Mouse (Mus musculus): ENCODE results near the gene Gsc. TPM values are rescaled to one million over a fixed set of nuclear protein-coding genes. Genes with fewer than 3 reads are reported as not detected.

Gene Gsc
- total and polyA plus RNA-seq, 2 experiments from 2014 or later, result not detected

DNA sequence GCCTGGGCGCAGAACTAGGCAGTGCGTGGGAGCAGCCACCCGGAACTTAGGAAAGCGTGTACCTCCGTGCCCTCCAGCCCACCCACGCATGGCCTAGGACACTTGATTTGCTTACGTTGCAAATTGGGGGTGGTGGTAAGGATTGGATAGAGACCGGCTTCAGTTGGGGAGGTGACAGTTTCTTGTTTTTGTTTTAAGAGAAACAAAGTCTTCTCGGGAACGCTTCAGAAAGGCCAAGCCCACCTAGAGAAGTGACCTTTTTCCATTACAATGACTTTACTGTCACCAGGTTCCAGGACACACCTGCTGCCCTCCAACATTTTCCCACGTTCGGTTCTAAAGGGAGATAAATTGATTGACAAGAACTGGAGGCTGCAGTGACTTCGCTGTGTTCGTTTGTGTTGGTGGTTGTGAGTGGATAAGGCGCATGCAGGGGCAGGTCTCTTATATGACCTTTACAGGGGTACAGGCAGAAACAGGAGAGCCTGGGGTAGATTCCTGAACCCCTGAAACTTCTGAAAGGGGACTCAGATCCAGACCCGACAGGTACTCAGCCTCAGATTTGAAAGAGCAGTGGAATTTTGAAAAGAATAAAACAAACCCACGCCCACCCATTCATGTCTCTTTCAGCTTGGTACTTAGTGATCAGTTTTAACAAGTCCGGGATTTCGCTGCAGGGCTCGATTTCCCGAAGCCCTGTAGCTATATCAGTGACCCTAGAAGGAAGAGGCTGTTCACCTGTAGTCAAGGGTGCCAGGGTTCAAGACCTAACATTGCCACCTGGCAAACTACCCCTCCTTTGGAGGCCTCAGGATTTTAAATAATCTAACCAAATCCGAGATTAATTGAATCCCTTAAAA lies 2.0 kb upstream of the Gsc start:
- H3K9me3 ChIP-seq (replicated peaks; ENCODE audit: control insufficient read depth, low read length), result no peaks in the 10 kb centered on the region
- WGBS, result 7% methylated on average over 22 of the region's 22 CpGs
- no peak overlapping the region for H3K4me3 ChIP-seq (ENCODE audit: low read depth, low read length)
- no peak overlapping the region for H3K9ac ChIP-seq (replicated peaks; ENCODE audit: low read depth, low read length)
- 0 out of 2 replicates have a peak overlapping the region, but pooled peaks have one; percentile 6 for H3K4me2 ChIP-seq (ENCODE audit: low read depth, low read length)
- H3K36me3 ChIP-seq (replicated peaks; ENCODE audit: control insufficient read depth, insufficient read depth, low read length), result no peaks in the 10 kb centered on the region
- peaks cover 96% of the 10 kb centered on the region for H3K27me3 ChIP-seq (ENCODE audit: control insufficient read depth, insufficient read depth, low read length)
- TF ChIP-seq EP300 (IDR thresholded peaks at IDR 0.05; ENCODE audit: low read depth) (no peak), CTCF (IDR thresholded peaks at IDR 0.05; ENCODE audit: low read depth) (no peak)
- no peak for ATAC-seq (ENCODE audit: insufficient read depth, low read depth)
- 0 out of 2 replicates have a peak, but pooled peaks cover 9% of the 10 kb centered on the region for H3K4me1 ChIP-seq (ENCODE audit: control insufficient read depth, insufficient read depth)
- DNase-seq (ENCODE audit: low spot score), result no peak
- no peak overlapping the region for H3K27ac ChIP-seq (ENCODE audit: low read depth)

GRCm38 (mm10) chr12:104474191-104474871 lies 1.2 kb upstream of the Gsc start:
- ATAC-seq (ENCODE audit: insufficient read depth, low read depth) (no peak; the same call in 1 of the 2 replicates), DNase-seq (ENCODE audit: low spot score) (no peak)
- peak overlapping the region; percentile 3; the same call in 1 of the 2 replicates for H3K4me3 ChIP-seq (ENCODE audit: low read depth, low read length)
- H3K36me3 ChIP-seq (replicated peaks; ENCODE audit: control insufficient read depth, insufficient read depth, low read length), result no peaks in the 10 kb centered on the region
- H3K9ac ChIP-seq (replicated peaks; ENCODE audit: low read depth, low read length), result no peak overlapping the region
- H3K27me3 ChIP-seq (ENCODE audit: control insufficient read depth, insufficient read depth, low read length), result peaks cover 96% of the 10 kb centered on the region
- H3K27ac ChIP-seq (ENCODE audit: low read depth), result no peak overlapping the region
- H3K4me2 ChIP-seq (ENCODE audit: low read depth, low read length), result 0 out of 2 replicates have a peak overlapping the region, but pooled peaks have one; percentile 6
- WGBS, result 2% methylated on average over 42 of the region's 42 CpGs
- no peaks in the 10 kb centered on the region for H3K9me3 ChIP-seq (replicated peaks; ENCODE audit: control insufficient read depth, low read length)
- TF ChIP-seq CTCF (IDR thresholded peaks at IDR 0.05; ENCODE audit: low read depth), result no peak
- no peak for TF ChIP-seq EP300 (IDR thresholded peaks at IDR 0.05; ENCODE audit: low read depth)
- 0 out of 2 replicates have a peak, but pooled peaks cover 9% of the 10 kb centered on the region for H3K4me1 ChIP-seq (ENCODE audit: control insufficient read depth, insufficient read depth)

DNA sequence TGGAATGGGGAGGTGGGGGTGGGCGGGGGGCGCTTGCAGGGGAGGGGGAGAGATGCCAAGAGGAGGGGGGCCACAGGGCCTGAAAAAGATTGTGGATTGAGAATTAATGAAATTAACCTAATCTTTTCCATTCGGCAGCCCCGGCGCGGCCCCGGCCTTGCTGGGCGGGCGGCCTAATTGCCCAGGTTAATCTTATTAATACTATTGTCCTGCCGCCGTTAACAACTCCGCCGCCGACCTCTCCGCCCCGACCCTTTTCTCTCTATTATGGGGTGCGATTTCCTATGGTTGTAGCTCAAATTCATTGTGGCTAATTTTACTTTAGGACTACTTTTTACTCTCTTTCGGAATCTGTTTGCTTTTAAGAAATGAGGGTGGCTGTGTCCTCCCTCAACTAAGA lies 362 bp upstream of the Gsc start:
- peak overlapping the region; percentile 79 for H3K4me2 ChIP-seq (ENCODE audit: low read depth, low read length)
- TF ChIP-seq EP300 (IDR thresholded peaks at IDR 0.05; ENCODE audit: low read depth) (no peak), CTCF (IDR thresholded peaks at IDR 0.05; ENCODE audit: low read depth) (no peak)
- peaks cover 14% of the 10 kb centered on the region; the same call in 1 of the 2 replicates for H3K4me1 ChIP-seq (ENCODE audit: control insufficient read depth, insufficient read depth)
- no peak overlapping the region for H3K27ac ChIP-seq (ENCODE audit: low read depth)
- no peak overlapping the region for H3K9ac ChIP-seq (replicated peaks; ENCODE audit: low read depth, low read length)
- DNase-seq (ENCODE audit: low spot score), result no peak
- WGBS, result 4% methylated on average over 16 of the region's 18 CpGs
- no peaks in the 10 kb centered on the region for H3K36me3 ChIP-seq (replicated peaks; ENCODE audit: control insufficient read depth, insufficient read depth, low read length)
- H3K9me3 ChIP-seq (replicated peaks; ENCODE audit: control insufficient read depth, low read length), result no peaks in the 10 kb centered on the region
- no peak for ATAC-seq (ENCODE audit: insufficient read depth, low read depth)
- peak overlapping the region; percentile 55 for H3K4me3 ChIP-seq (ENCODE audit: low read depth, low read length)
- H3K27me3 ChIP-seq (ENCODE audit: control insufficient read depth, insufficient read depth, low read length), result peaks cover 94% of the 10 kb centered on the region

GRCm38 (mm10) chr12:104472218-104472525 lies 958 bp downstream of the Gsc start:
- Histone ChIP-seq H3K27ac (ENCODE audit: low read depth) (no peak overlapping the region), H3K27me3 (ENCODE audit: control insufficient read depth, insufficient read depth, low read length) (peaks cover 82% of the 10 kb centered on the region), H3K9me3 (replicated peaks; ENCODE audit: control insufficient read depth, low read length) (no peaks in the 10 kb centered on the region), H3K4me3 (ENCODE audit: low read depth, low read length) (peak overlapping the region; percentile 55), H3K4me1 (ENCODE audit: control insufficient read depth, insufficient read depth) (peaks cover 15% of the 10 kb centered on the region; the same call in 1 of the 2 replicates), H3K4me2 (ENCODE audit: low read depth, low read length) (peak overlapping the region; percentile 79; the same call in 1 of the 2 replicates), H3K9ac (replicated peaks; ENCODE audit: low read depth, low read length) (0 out of 2 replicates have a peak overlapping the region, but pooled peaks have one; percentile 20), H3K36me3 (replicated peaks; ENCODE audit: control insufficient read depth, insufficient read depth, low read length) (no peaks in the 10 kb centered on the region)
- DNase-seq (ENCODE audit: low spot score), result no peak
- no peak for ATAC-seq (ENCODE audit: insufficient read depth, low read depth)
- 4% methylated on average over 25 of the region's 25 CpGs for WGBS
- TF ChIP-seq CTCF (IDR thresholded peaks at IDR 0.05; ENCODE audit: low read depth), result no peak
- no peak for TF ChIP-seq EP300 (IDR thresholded peaks at IDR 0.05; ENCODE audit: low read depth)

DNA sequence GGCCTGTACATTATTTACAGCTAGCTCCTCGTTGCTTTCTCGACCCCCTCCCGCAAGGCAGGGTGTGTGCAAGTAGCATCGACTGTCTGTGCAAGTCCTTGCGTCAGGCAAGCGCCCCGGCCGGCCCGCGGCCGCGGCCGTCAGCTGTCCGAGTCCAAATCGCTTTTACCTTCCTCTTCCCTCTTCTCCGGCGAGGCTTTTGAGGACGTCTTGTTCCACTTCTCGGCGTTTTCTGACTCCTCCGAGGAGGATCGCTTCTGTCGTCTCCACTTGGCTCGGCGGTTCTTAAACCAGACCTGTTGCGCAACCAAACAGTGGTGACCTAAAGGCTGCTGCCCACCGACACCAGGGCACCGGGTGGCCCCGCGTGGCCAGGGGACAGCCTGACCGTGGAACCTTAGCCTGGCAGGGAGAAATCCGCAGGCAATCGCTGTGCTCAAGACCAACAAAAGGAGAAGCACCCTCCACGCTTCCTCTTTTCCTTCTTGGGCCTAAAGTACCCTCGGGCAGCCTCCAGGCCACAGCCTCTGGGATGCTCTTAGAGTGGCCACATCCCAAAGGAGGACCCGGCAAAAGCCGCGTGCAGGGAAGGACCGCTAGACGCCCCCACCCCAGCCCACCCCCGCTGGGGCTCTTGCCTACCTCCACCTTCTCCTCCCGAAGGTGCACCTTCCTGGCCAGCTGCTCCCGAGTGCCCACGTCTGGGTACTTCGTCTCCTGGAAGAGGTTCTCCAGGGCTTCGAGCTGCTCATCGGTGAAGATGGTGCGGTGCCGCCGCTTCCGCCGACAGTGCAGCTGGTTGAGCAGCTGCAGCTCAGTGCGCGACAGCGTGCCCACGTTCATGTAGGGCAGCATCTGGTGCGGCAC lies 1.5 kb downstream of the Gsc start:
- Histone ChIP-seq H3K27me3 (ENCODE audit: control insufficient read depth, insufficient read depth, low read length) (peaks cover 76% of the 10 kb centered on the region), H3K36me3 (replicated peaks; ENCODE audit: control insufficient read depth, insufficient read depth, low read length) (no peaks in the 10 kb centered on the region), H3K4me1 (ENCODE audit: control insufficient read depth, insufficient read depth) (peaks cover 15% of the 10 kb centered on the region; the same call in 1 of the 2 replicates), H3K4me3 (ENCODE audit: low read depth, low read length) (peak overlapping the region; percentile 55), H3K9me3 (replicated peaks; ENCODE audit: control insufficient read depth, low read length) (no peaks in the 10 kb centered on the region), H3K9ac (replicated peaks; ENCODE audit: low read depth, low read length) (0 out of 2 replicates have a peak overlapping the region, but pooled peaks have one; percentile 20), H3K27ac (ENCODE audit: low read depth) (no peak overlapping the region), H3K4me2 (ENCODE audit: low read depth, low read length) (0 out of 2 replicates have a peak overlapping the region, but pooled peaks have one; percentile 79)
- 9% methylated on average over 57 of the region's 57 CpGs for WGBS
- TF ChIP-seq EP300 (IDR thresholded peaks at IDR 0.05; ENCODE audit: low read depth) (no peak), CTCF (IDR thresholded peaks at IDR 0.05; ENCODE audit: low read depth) (no peak)
- no peak for DNase-seq (ENCODE audit: low spot score)
- no peak for ATAC-seq (ENCODE audit: insufficient read depth, low read depth)
